Mouse (Mus musculus) heart, postnatal 0 days (tissue): ENCODE results near the gene Anxa6.

Source experiments
- CTCF ChIP-seq: IDR thresholded peaks from 2 replicates; pipeline ENCODE4 v1.5.1; 2016; ENCODE audit warnings: antibody characterized with exemption, control low read depth, low read depth
- EP300 ChIP-seq: IDR thresholded peaks from 2 replicates; pipeline ENCODE4 v1.6.1; 2016; ENCODE audit warnings: antibody characterized with exemption, low read depth

- TF ChIP-seq CTCF (no peak), EP300 (no peak)
Observed at GRCm38 (mm10) chr11:54981630-54982029, 51.6 kb downstream of the Anxa6 start.
